Mouse (Mus musculus) frontal cortex, postnatal 36 days (tissue): ENCODE data around the gene Trmt44.
A peak's percentile ranks its signal among the peaks of the same experiment; 100 is the strongest.
"Not testable (repeated sequence)": the region's sequence is repeated elsewhere in the genome, so short reads cannot be mapped to it uniquely, and the experiment has no call there.

Source experiments
- DNase-seq, 2 experiments: peaks; one replicate each; pipeline ENCODE4 v3.0.0; 2022; ENCODE audit warnings: low spot score in 2 of 2

Trmt44 gene

GRCm38 (mm10) chr5:35591497-35591896 lies 16.6 kb upstream of the Trmt44 start:
- DNase-seq = no peak

GRCm38 (mm10) chr5:35584259-35584658 lies 9.4 kb upstream of the Trmt44 start:
- DNase-seq = not testable (repeated sequence)

- peak in 1 of 2 experiments; percentile 12 for DNase-seq
These were observed 8.4 kb upstream of the Trmt44 start for GRCm38 (mm10) chr5:35583221-35583783.

- peak; percentile 96 to 98 for DNase-seq
These were observed 7.8 kb upstream of the Trmt44 start, which contains the start of gene Acox3 for GRCm38 (mm10) chr5:35582445-35583220. Gene Acox3, plus strand, starts transcription at chr5:35583040.

- DNase-seq = no peak
These were observed 5.5 kb upstream of the Trmt44 start for GRCm38 (mm10) chr5:35580156-35580922.

GRCm38 (mm10) chr5:35579247-35579893 lies 4.5 kb upstream of the Trmt44 start:
- no peak for DNase-seq

GRCm38 (mm10) chr5:35578411-35578810 lies 3.5 kb upstream of the Trmt44 start:
- no peak for DNase-seq

- DNase-seq = no peak
These were observed 1.6 kb upstream of the Trmt44 start for GRCm38 (mm10) chr5:35576409-35577020.

GRCm38 (mm10) chr5:35571546-35571945 lies 3.3 kb downstream of the Trmt44 start:
- no peak for DNase-seq

- peak in 1 of 2 experiments; percentile 43 for DNase-seq
These were observed 8.2 kb downstream of the Trmt44 start for GRCm38 (mm10) chr5:35566632-35567031.

- no peak for DNase-seq
These were observed 9.7 kb downstream of the Trmt44 start for GRCm38 (mm10) chr5:35565217-35565616.

GRCm38 (mm10) chr5:35563449-35563848 lies 11.4 kb downstream of the Trmt44 start:
- DNase-seq = peak; percentile 70 to 71

- DNase-seq = peak; percentile 53 to 60
These were observed 12.3 kb downstream of the Trmt44 start for GRCm38 (mm10) chr5:35562616-35563015.

GRCm38 (mm10) chr5:35559447-35559846 lies 15.4 kb downstream of the Trmt44 start:
- DNase-seq = no peak

- DNase-seq = no peak
These were observed 16.8 kb downstream of the Trmt44 start for GRCm38 (mm10) chr5:35557946-35558621.

GRCm38 (mm10) chr5:35556393-35556792 lies 18.5 kb downstream of the Trmt44 start:
- DNase-seq = no peak

- DNase-seq = no peak
These were observed 21.9 kb downstream of the Trmt44 start for GRCm38 (mm10) chr5:35552838-35553539.

GRCm38 (mm10) chr5:35551855-35552837 lies 22.7 kb downstream of the Trmt44 start:
- DNase-seq = no peak

- DNase-seq = no peak
These were observed 28.7 kb downstream of the Trmt44 start for GRCm38 (mm10) chr5:35546127-35546526.
